Mouse (Mus musculus) bone marrow macrophage, adult 2 months (primary cell): ENCODE results near the gene Hpse2.

Experiments
- CTCF ChIP-seq: IDR thresholded peaks from 2 replicates; pipeline ENCODE4 v1.5.1; 2012; ENCODE audit warnings: low read depth, mild to moderate bottlenecking, low read length, moderate library complexity
- POLR2A ChIP-seq: IDR thresholded peaks from 2 replicates; pipeline ENCODE4 v1.6.1; 2012; ENCODE audit warnings: mild to moderate bottlenecking, low read depth, low read length, borderline replicate concordance

DNA sequence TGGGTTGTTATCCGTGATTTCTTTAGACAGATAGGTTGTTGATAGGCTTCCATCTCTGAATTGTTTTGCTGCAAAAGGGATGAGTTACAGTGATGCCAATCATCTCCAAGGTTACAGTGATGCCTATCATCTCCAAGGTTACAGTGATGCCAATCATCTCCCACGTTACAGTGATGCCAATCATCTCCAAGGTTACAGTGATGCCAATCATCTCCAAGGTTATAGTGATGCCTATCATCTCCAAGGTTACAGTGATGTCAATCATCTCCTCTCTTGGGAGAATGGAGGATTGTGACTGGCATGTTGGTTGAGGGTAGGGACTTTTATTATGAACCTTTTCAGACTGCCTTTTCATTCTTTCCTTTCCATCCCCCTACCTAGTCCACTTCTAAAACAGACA is 570.4 kb downstream of the Hpse2 start:
- TF ChIP-seq POLR2A (no peak), CTCF (no peak)
